17 mouse cellular contexts compared by ENCODE assay signal in the genomic region with DNA sequence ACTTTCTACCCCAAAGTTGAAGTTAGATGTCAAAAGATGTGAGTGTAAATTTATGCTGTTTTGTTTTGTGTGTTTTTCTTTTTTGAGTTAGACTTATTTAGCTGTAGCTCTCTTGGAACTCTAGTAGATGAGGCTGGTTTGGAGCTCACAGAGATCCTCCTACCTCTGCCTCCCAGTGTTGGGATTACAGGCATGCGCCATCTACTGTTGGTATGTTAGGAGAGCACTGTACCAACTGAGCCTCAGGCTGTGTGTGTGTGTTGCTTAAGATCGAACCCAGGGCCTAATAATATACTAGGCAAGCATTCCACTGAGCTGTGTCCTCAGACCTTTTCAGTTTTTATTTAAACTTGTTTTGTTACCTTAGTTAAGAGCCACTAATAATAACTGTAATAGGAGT. TPM values are rescaled to one million over a fixed set of nuclear protein-coding genes. Genes with fewer than 3 reads are reported as not detected.
A peak's percentile ranks its signal among the peaks of the same experiment; 100 is the strongest.
DNase-seq lines count a peak whose midpoint lies in the region; ATAC-seq and TF ChIP-seq lines count a peak whose summit lies in the region.
"Had no signal": no experiment of that assay in that cellular context is flagged by ENCODE, and none has a peak within 500 bp of the region (broad histone marks: within the 10 kb centered on the region; RNA-seq: fewer than 3 reads in every experiment).

No protein-coding gene starts in this region.

- 93% methylated on average over 2 of the region's 2 CpGs for WGBS in heart, postnatal 0 days
- 94% methylated on average over 2 of the region's 2 CpGs for WGBS in lung, embryonic 14.5 days
- WGBS in stomach, postnatal 0 days, result 93% methylated on average over 2 of the region's 2 CpGs

- no peak overlapping the region for H3K4me3 ChIP-seq in heart, postnatal 0 days (ENCODE audit: low read depth, low read length)
- no peak overlapping the region for H3K4me3 ChIP-seq in lung, embryonic 14.5 days (ENCODE audit: low read depth, low read length)
- no peak overlapping the region for H3K4me3 ChIP-seq in stomach, postnatal 0 days (ENCODE audit: low read depth, low read length)
- H3K4me3 ChIP-seq: embryonic facial prominence, embryonic 10.5 days; hindbrain, embryonic 13.5 days; limb, embryonic 10.5 days; midbrain, embryonic 15.5 days had no signal

- DNase-seq in heart, postnatal 0 days (ENCODE audit: low spot score), result no peak
- DNase-seq in heart, postnatal 14 days, result no peak
- DNase-seq in lung, embryonic 14.5 days, result no peak
- DNase-seq in lung, postnatal 14 days, result no peak
- peak; percentile 67 for DNase-seq in ZHBTc4 (ENCODE audit: low read depth, low spot score)
- DNase-seq in stomach, postnatal 0 days (ENCODE audit: low spot score), result no peak
- DNase-seq in spleen, adult 12 weeks (ENCODE audit: low spot score), result no peak
- no peak for DNase-seq in layer of hippocampus, postnatal 10 days (ENCODE audit: low spot score in 2 of 2)
- DNase-seq: cerebellum, adult 9-11 months; lung, postnatal 10 days; thymus, postnatal 14 days had no signal

- ATAC-seq in heart, postnatal 0 days (ENCODE audit: insufficient read depth, low read depth), result no peak
- ATAC-seq in lung, embryonic 14.5 days (ENCODE audit: insufficient read depth), result no peak
- no peak for ATAC-seq in stomach, postnatal 0 days (ENCODE audit: low FRiP score, low TSS enrichment)
- ATAC-seq: activated CD4-positive, CD25-positive, alpha-beta regulatory T cell, adult 4 months; midbrain, embryonic 15.5 days had no signal

- no peaks in the 10 kb centered on the region for H3K36me3 ChIP-seq in heart, postnatal 0 days (replicated peaks; ENCODE audit: control insufficient read depth, insufficient read depth, low read length)
- no peaks in the 10 kb centered on the region for H3K36me3 ChIP-seq in lung, embryonic 14.5 days (ENCODE audit: insufficient read depth)
- H3K36me3 ChIP-seq in stomach, postnatal 0 days (ENCODE audit: control insufficient read depth, insufficient read depth, low read length), result no peaks in the 10 kb centered on the region
- H3K36me3 ChIP-seq: hindbrain, embryonic 13.5 days; midbrain, embryonic 15.5 days had no signal

- no peak overlapping the region for H3K4me2 ChIP-seq in heart, postnatal 0 days (ENCODE audit: low read depth, low read length)
- no peak overlapping the region for H3K4me2 ChIP-seq in lung, embryonic 14.5 days
- no peak overlapping the region for H3K4me2 ChIP-seq in stomach, postnatal 0 days (replicated peaks; ENCODE audit: low read depth)
- H3K4me2 ChIP-seq: heart, embryonic 11.5 days; hindbrain, embryonic 13.5 days; midbrain, embryonic 15.5 days had no signal

- peak; percentile 13; the same call in 1 of the 2 replicates for TF ChIP-seq CTCF in heart, postnatal 0 days (IDR thresholded peaks at IDR 0.05; ENCODE audit: low read depth)
- TF ChIP-seq CTCF in lung, embryonic 14.5 days (IDR thresholded peaks at IDR 0.05; ENCODE audit: low read depth), result peak; percentile 21; the same call in 1 of the 2 replicates
- peak; percentile 31; the same call in 1 of the 2 replicates for TF ChIP-seq CTCF in stomach, postnatal 0 days (IDR thresholded peaks at IDR 0.05; ENCODE audit: low read depth)

- H3K9ac ChIP-seq in heart, postnatal 0 days (replicated peaks; ENCODE audit: low read depth, low read length), result no peak overlapping the region
- H3K9ac ChIP-seq in lung, embryonic 14.5 days, result no peak overlapping the region
- H3K9ac ChIP-seq in stomach, postnatal 0 days (ENCODE audit: low read length), result no peak overlapping the region
- H3K9ac ChIP-seq: hindbrain, embryonic 13.5 days; midbrain, embryonic 15.5 days had no signal

- no peaks in the 10 kb centered on the region for H3K27me3 ChIP-seq in heart, postnatal 0 days (ENCODE audit: control insufficient read depth, insufficient read depth, low read length)
- H3K27me3 ChIP-seq in lung, embryonic 14.5 days (ENCODE audit: insufficient read depth, low read length), result no peaks in the 10 kb centered on the region
- H3K27me3 ChIP-seq in stomach, postnatal 0 days (ENCODE audit: control insufficient read depth, insufficient read depth, low read length), result no peaks in the 10 kb centered on the region
- H3K27me3 ChIP-seq: hindbrain, embryonic 13.5 days; midbrain, embryonic 15.5 days had no signal

- peaks cover 20% of the 10 kb centered on the region; the same call in 1 of the 2 replicates for H3K4me1 ChIP-seq in heart, postnatal 0 days (ENCODE audit: control insufficient read depth, insufficient read depth)
- no peaks in the 10 kb centered on the region for H3K4me1 ChIP-seq in lung, embryonic 14.5 days (ENCODE audit: insufficient read depth)
- H3K4me1 ChIP-seq in stomach, postnatal 0 days (replicated peaks; ENCODE audit: control insufficient read depth, insufficient read depth), result 0 out of 2 replicates have a peak, but pooled peaks cover 4% of the 10 kb centered on the region
- H3K4me1 ChIP-seq: embryonic facial prominence, embryonic 10.5 days; limb, embryonic 10.5 days had no signal

- intact Hi-C loops in heart, postnatal 14 days (cut with DNase I), result no loop called here

- TF ChIP-seq EP300 in heart, postnatal 0 days (IDR thresholded peaks at IDR 0.05; ENCODE audit: low read depth), result no peak
- TF ChIP-seq EP300 in stomach, postnatal 0 days (optimal IDR thresholded peaks at IDR 0.05), result no peak

- no peak overlapping the region for H3K27ac ChIP-seq in heart, postnatal 0 days (ENCODE audit: low read depth)
- H3K27ac ChIP-seq in lung, embryonic 14.5 days (ENCODE audit: low read depth), result no peak overlapping the region
- H3K27ac ChIP-seq in stomach, postnatal 0 days (replicated peaks), result no peak overlapping the region
- H3K27ac ChIP-seq: embryonic facial prominence, embryonic 10.5 days; hindbrain, embryonic 13.5 days; limb, embryonic 10.5 days; midbrain, embryonic 15.5 days had no signal

- no peaks in the 10 kb centered on the region for H3K9me3 ChIP-seq in heart, postnatal 0 days (replicated peaks; ENCODE audit: control insufficient read depth, low read length)
- H3K9me3 ChIP-seq in lung, embryonic 14.5 days (ENCODE audit: low read depth, low read length), result no peaks in the 10 kb centered on the region
- H3K9me3 ChIP-seq in stomach, postnatal 0 days (ENCODE audit: control insufficient read depth, low read length), result no peaks in the 10 kb centered on the region
- H3K9me3 ChIP-seq: embryonic facial prominence, embryonic 10.5 days; hindbrain, embryonic 13.5 days; limb, embryonic 10.5 days; midbrain, embryonic 15.5 days had no signal

RNA-seq across cellular contexts. Expression of a gene that starts 15.8 kb away (rescaled TPM):
- total RNA-seq in heart, postnatal 0 days (2014; rRNA removed; ENCODE audit: low replicate concordance), result 115 and 117 TPM in 2 replicates
- 82.6 and 83.4 TPM in 2 replicates for polyA plus RNA-seq in heart, postnatal 0 days (2015; fragmentation: Nextera tagmentation; extraction: Ambion mirVana)
- total RNA-seq in heart, postnatal 14 days (2021), result 100 to 1,000 TPM; 112 to 121 TPM
- polyA plus RNA-seq in lung, embryonic 14.5 days (2014; fragmentation: Nextera tagmentation; extraction: Ambion mirVana), result 149 and 152 TPM in 2 replicates
- 28.2 and 30.5 TPM in 2 replicates for polyA plus RNA-seq in stomach, postnatal 0 days (2015; fragmentation: Nextera tagmentation; extraction: Ambion mirVana)
- total RNA-seq in layer of hippocampus, postnatal 10 days (2021), result 10 to 100 TPM; 30.3 to 31.5 TPM

RNA-seq across cellular contexts. Expression of a gene that starts 23.0 kb away (rescaled TPM):
- 3.8 and 5.3 TPM in 2 replicates for total RNA-seq in heart, postnatal 0 days (2014; rRNA removed; ENCODE audit: low replicate concordance)
- 5.8 and 6.4 TPM in 2 replicates for polyA plus RNA-seq in heart, postnatal 0 days (2015; fragmentation: Nextera tagmentation; extraction: Ambion mirVana)
- 10 to 100 TPM; 10.5 to 11.3 TPM for total RNA-seq in heart, postnatal 14 days (2021)
- 32.4 and 35.7 TPM in 2 replicates for polyA plus RNA-seq in lung, embryonic 14.5 days (2014; fragmentation: Nextera tagmentation; extraction: Ambion mirVana)
- polyA plus RNA-seq in stomach, postnatal 0 days (2015; fragmentation: Nextera tagmentation; extraction: Ambion mirVana), result 7.5 TPM in 2 replicates
- total RNA-seq in layer of hippocampus, postnatal 10 days (2021), result 10 to 100 TPM; 24.5 to 29.1 TPM

RNA-seq across cellular contexts. Expression of a gene that starts 27.0 kb away (rescaled TPM):
- 17.2 TPM in 1 of 2 replicates, not detected in the other for total RNA-seq in heart, postnatal 0 days (2014; rRNA removed; ENCODE audit: low replicate concordance)
- 1.4 and 1.5 TPM in 2 replicates for polyA plus RNA-seq in heart, postnatal 0 days (2015; fragmentation: Nextera tagmentation; extraction: Ambion mirVana)
- total RNA-seq in heart, postnatal 14 days (2021), result 10 to 100 TPM in 1 of 2 experiments, 1 to 10 TPM in 1; 7.9 to 11.3 TPM
- 17.0 and 18.8 TPM in 2 replicates for polyA plus RNA-seq in lung, embryonic 14.5 days (2014; fragmentation: Nextera tagmentation; extraction: Ambion mirVana)
- polyA plus RNA-seq in stomach, postnatal 0 days (2015; fragmentation: Nextera tagmentation; extraction: Ambion mirVana), result 350 and 369 TPM in 2 replicates
- 1 to 10 TPM; 2.4 to 4.8 TPM for total RNA-seq in layer of hippocampus, postnatal 10 days (2021)
- polyA plus RNA-seq: activated CD4-positive, CD25-positive, alpha-beta regulatory T cell, adult 4 months had no signal

RNA-seq across cellular contexts. Expression of a gene that starts 40.6 kb away (rescaled TPM):
- not detected in 2 replicates for total RNA-seq in heart, postnatal 0 days (2014; rRNA removed; ENCODE audit: low replicate concordance)
- 2.0 and 2.3 TPM in 2 replicates for polyA plus RNA-seq in heart, postnatal 0 days (2015; fragmentation: Nextera tagmentation; extraction: Ambion mirVana)
- total RNA-seq in heart, postnatal 14 days (2021), result 1 to 10 TPM; 2.4 to 3.9 TPM
- 6.0 and 7.2 TPM in 2 replicates for polyA plus RNA-seq in lung, embryonic 14.5 days (2014; fragmentation: Nextera tagmentation; extraction: Ambion mirVana)
- polyA plus RNA-seq in stomach, postnatal 0 days (2015; fragmentation: Nextera tagmentation; extraction: Ambion mirVana), result 2.3 and 2.6 TPM in 2 replicates
- 1,000 to 10,000 TPM; 1,430 to 1,457 TPM for total RNA-seq in layer of hippocampus, postnatal 10 days (2021)

RNA-seq across cellular contexts. Expression of a gene that starts 43.4 kb away (rescaled TPM):
- total RNA-seq in heart, postnatal 0 days (2014; rRNA removed; ENCODE audit: low replicate concordance), result 5.4 and 5.8 TPM in 2 replicates
- 6.4 and 9.3 TPM in 2 replicates for polyA plus RNA-seq in heart, postnatal 0 days (2015; fragmentation: Nextera tagmentation; extraction: Ambion mirVana)
- total RNA-seq in heart, postnatal 14 days (2021), result 1 to 10 TPM; 7.8 to 9.1 TPM
- 11.4 and 12.2 TPM in 2 replicates for polyA plus RNA-seq in lung, embryonic 14.5 days (2014; fragmentation: Nextera tagmentation; extraction: Ambion mirVana)
- 6.9 and 7.7 TPM in 2 replicates for polyA plus RNA-seq in stomach, postnatal 0 days (2015; fragmentation: Nextera tagmentation; extraction: Ambion mirVana)
- total RNA-seq in layer of hippocampus, postnatal 10 days (2021), result 10 to 100 TPM; 10.9 to 12.0 TPM
